Mouse (Mus musculus) heart, postnatal 4 days (tissue): ENCODE data around the gene Slc10a7. TPM values are rescaled to one million over a fixed set of nuclear protein-coding genes. Genes with fewer than 3 reads are reported as not detected.

ENCODE experiments used
- DNase-seq: peaks from one replicate; pipeline ENCODE4 v3.0.0; 2021
- total RNA-seq, 2 experiments: library from RNA; stranded (reverse); gene quantifications; 2 replicates each; pipeline ENCODE4 v1.2.3; 2021

Slc10a7 gene
- total RNA-seq, 2 experiments from 2014 or later: 10.5 to 11.3 TPM

GRCm38 (mm10) chr8:78549971-78550751 is 41.0 kb downstream of the Slc10a7 start:
- no peak for DNase-seq

- no peak for DNase-seq
Measured at GRCm38 (mm10) chr8:78550752-78551134, 41.6 kb downstream of the Slc10a7 start.

DNA sequence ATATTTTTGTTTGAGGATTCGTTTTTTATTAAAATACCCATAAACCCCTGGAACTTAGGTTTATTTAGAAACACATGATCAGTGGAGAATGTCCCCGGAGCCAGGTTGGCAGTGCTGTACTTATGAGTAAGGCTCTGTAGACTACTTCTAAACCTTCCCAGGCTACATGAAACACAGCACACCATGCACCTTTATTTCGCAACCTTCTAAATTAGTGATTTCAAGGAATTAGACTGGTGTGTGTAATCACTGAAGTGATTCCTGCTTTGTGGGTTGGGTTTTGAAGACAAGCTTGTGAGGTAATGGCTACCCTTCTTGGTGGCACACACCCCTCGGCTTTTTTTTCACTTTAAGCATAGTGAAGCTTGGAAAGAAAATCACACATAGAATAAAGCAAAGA is 46.7 kb downstream of the Slc10a7 start:
- DNase-seq: no peak

DNA sequence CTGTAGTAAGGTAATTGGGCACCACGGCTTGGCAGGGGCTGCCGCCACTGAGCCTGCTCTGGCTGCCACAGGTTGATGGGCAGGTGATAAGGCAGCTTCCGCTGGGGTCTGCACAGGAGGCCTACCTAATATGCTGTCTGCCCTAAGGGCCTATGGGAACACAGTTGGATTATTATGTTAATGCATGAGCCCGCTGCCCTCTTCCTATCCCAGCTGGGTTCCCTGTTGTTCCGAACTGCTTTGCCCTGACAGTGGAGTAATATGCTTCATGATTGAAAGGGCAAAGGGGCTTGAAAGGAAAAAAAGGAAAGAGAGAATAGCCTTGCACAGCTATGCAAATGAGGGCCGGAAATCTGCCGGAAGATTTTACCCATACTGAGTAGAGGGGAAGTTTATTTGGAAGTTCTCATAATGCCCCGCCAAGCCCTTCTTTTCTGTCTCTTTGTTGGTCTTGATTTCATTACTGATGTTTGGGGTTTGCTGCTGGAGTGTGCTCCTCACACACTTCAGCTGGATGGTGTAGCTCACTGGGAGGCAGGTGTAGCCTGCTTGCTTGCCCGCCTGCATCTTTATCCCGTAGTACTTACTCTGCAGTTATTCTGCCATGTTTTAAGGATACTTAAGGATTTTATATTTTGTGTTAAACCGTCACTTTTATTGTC is 47.8 kb downstream of the Slc10a7 start:
- DNase-seq: no peak

GRCm38 (mm10) chr8:78561620-78562019 is 52.5 kb downstream of the Slc10a7 start:
- DNase-seq: no peak

- DNase-seq: no peak
Measured at GRCm38 (mm10) chr8:78563466-78564058, 54.4 kb downstream of the Slc10a7 start.

GRCm38 (mm10) chr8:78564200-78564599 is 55.1 kb downstream of the Slc10a7 start:
- no peak for DNase-seq

GRCm38 (mm10) chr8:78568196-78568595 is 59.0 kb downstream of the Slc10a7 start:
- no peak for DNase-seq

DNA sequence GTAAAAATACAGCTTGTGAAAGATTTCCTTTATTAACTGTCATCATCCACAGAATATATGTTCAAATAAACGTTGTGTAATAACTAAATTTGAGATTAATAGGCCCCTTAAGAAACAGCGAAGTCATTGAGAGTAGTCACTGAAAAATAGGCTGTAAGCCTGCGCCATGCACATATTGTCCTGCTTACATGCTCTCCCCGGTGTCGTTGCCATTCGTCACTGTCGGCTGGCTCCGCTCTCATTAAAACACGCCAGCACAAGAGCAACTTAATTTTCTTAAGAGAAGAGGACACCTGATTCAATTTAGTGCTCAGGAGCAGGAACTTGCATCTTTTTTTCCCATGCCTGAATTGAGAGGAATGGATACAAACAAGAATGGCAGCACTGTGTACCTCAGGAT is 62.4 kb downstream of the Slc10a7 start:
- no peak for DNase-seq

- no peak for DNase-seq
Measured at GRCm38 (mm10) chr8:78574207-78574606, 65.1 kb downstream of the Slc10a7 start.

DNA sequence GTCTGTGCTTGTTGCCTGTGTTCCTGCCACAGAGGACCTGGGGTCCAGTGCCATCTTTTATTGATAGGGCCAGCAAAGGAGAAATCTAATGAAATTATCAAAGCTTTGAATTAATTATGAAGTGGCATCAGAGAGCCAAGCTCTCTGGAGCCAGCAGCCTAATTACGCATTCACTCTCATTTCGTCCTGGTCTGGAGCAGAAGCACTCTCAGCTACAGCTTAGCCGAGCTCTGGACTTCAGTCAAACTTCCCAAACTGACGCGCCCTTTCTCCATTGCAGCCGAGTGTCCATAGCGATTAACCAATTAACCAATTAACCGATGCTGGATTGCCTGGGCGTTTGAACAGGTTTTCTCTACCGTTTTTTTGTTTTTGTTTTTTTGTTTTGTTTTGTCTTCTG is 68.4 kb downstream of the Slc10a7 start:
- no peak for DNase-seq

- DNase-seq: no peak
Measured at GRCm38 (mm10) chr8:78578036-78578435, 68.9 kb downstream of the Slc10a7 start.

DNA sequence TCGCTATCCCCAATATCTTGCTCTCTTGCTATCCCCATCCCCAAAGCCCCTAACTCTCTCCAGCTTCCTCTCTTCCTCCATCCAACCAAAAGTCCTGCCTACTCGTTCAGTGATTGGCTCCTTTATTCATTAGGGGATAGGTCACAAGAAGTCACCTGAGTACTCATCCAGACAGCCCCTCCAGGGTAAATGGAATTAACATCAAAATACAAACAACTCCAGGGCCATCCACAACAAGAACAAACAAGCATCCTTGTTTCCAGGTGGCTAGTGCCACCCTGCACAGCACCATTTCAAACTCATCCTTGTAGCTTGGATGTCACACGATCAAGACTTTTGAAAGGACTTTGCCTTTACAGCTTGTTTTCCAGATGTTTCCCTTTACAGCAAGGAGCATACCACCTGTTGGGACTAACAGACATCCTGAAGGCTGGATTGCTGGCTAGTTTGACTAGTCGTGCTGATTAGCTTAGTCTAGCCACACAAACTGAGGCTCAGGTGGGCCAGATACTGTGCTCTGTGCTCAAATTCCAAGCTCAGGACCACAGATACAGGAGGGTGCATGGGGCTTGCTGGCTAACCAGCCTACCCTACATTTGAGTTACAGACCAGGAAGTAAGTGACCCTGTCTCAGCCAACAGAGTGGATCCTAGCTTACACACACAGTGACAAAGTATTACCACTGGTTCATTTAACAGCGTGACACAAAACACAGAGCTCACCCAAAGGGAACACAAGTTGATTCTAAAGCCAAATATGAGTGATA is 75.0 kb downstream of the Slc10a7 start:
- no peak for DNase-seq

GRCm38 (mm10) chr8:78584863-78585262 is 75.7 kb downstream of the Slc10a7 start:
- peak; percentile 25 for DNase-seq

DNA sequence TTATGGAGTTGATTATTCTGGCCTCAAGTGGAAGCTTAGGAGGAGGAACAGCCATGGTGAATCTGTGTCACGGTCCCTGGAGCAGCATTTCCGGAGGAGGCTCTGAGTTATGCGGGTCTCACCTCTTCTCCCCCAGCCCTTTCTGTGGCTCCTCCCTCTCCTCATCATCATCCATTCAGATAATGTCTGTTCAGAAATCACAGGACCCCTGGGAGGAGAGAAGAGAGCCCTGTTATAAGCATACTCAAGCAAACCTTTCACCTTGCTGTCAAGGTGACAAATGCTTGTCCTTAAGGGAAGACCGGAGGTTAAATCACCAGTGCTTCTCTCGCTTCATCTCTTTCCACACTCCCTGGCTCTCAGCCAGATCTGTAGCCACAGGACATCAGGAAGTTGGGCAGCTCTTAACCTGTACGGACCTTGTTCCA is 86.3 kb downstream of the Slc10a7 start:
- DNase-seq: peak; percentile 16

- DNase-seq: peak; percentile 49
Measured at GRCm38 (mm10) chr8:78598237-78598636, 89.1 kb downstream of the Slc10a7 start.

- no peak for DNase-seq
Measured at GRCm38 (mm10) chr8:78603084-78603483, 93.9 kb downstream of the Slc10a7 start.

DNA sequence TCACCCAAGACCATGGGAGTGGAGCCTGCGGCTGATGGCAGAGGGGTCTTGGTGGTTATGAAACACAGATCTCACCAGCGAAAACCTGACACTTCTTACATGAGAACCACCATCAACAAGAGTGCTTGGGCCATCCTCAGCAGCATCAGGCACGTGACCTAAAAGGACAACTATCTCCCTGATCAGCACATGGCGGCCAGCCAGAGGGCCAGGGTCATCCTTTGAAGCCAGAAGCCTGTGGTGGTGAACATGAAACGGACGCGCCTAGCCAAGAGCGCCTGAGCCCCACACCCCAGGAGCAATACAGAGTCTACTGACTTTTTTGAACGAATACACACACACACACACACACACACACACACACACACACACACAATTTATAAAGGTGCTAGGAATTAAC is 95.3 kb downstream of the Slc10a7 start:
- DNase-seq: no peak

DNA sequence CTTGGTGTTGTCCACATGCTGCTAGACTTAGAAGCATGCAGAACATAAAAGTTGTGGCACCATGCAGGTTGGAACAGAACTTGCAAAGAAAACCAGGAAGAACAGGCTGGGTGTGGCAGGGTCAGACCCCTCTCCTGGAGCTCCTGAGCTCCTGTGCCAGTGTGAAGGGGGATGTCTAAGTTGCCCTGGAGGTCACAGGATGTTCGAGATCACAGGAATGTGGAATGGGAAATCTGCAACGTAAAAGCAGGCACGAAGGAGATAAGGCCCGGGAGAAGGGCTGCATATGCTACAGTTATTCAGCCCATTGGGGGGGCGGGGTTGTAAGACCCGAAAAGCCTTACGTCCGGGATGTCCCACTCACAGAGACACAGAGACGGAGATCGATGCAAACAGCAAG is 100.2 kb downstream of the Slc10a7 start:
- no peak for DNase-seq

GRCm38 (mm10) chr8:78611019-78611418 is 101.9 kb downstream of the Slc10a7 start:
- no peak for DNase-seq

DNA sequence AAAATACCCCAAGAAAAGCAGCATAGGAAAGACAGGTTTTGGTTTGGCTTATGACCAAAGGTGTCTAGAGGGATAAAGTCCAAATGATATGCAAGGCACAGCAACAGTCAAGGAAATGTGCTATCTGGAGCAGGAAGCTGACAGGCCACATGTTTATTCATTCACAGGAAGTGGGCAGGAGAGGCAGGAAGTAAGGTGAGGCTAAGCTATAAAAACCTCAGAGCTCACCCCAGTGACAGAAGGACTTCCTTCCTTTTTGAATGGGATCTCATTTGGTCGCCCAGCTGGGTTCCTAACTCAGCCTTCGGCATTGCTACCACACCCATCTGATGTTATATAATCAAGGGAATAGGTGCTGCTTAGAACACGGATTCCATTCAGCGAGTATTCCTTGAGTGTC is 113.2 kb downstream of the Slc10a7 start:
- no peak for DNase-seq

GRCm38 (mm10) chr8:78623972-78624371 is 114.8 kb downstream of the Slc10a7 start:
- DNase-seq: no peak
